Mouse (Mus musculus): ENCODE measurements around the gene Clic1. TPM values are rescaled to one million over a fixed set of nuclear protein-coding genes. Genes with fewer than 3 reads are reported as not detected.

The Clic1 gene
- total and polyA plus RNA-seq, 3 experiments = 114 to 198 (median 160) TPM

- dilution Hi-C loops (cut with MboI; ENCODE audit: extremely low pct_ligation_motif_present, extremely low pct_unique_long_range_greater_than_20kb, low sequenced_read_pairs) = no loop called here
These were observed 45.0 kb downstream of the Clic1 start for GRCm38 (mm10) chr17:35094475-35095365.

GRCm38 (mm10) chr17:35096597-35096996, 46.8 kb downstream of the Clic1 start:
- H3K9me3 ChIP-seq (replicated peaks; ENCODE audit: low read length) = no peaks in the 10 kb centered on the region
- DNase-seq (ENCODE audit: extremely low read depth) = no peak
- H3K79me2 ChIP-seq (replicated peaks; ENCODE audit: control insufficient read depth, extremely low read depth, insufficient read depth, poor library complexity, severe bottlenecking) = no peaks in the 10 kb centered on the region
- TF ChIP-seq MXI1 (IDR thresholded peaks at IDR 0.05; ENCODE audit: low read depth, low read length) (no peak), MYC (IDR thresholded peaks at IDR 0.05; ENCODE audit: low read depth, low read length) (no peak), TCF12 (IDR thresholded peaks at IDR 0.05; ENCODE audit: low read depth, low read length) (no peak)
- in situ Hi-C loops (cut with MboI; ENCODE audit: low pct_ligation_motif_present, low pct_unique_long_range_greater_than_20kb, low sequenced_read_pairs) (no loop called here), dilution Hi-C loops (cut with MboI; ENCODE audit: extremely low pct_ligation_motif_present, extremely low pct_unique_long_range_greater_than_20kb, low sequenced_read_pairs) (no loop called here)
- no peaks in the 10 kb centered on the region for H3K27me3 ChIP-seq (replicated peaks)
- H3K4me1 ChIP-seq (ENCODE audit: control insufficient read depth in 1 of 2, insufficient read depth in 2 of 2) = peaks cover 0 to 10% of the 10 kb centered on the region in 2 experiments; a peak in 2 of 4 replicates
- H3K36me3 ChIP-seq (replicated peaks in 1 of 2; ENCODE audit: control insufficient read depth in 1 of 2, insufficient read depth in 1 of 2, low read length in 1 of 2) = peaks cover 57 to 90% of the 10 kb centered on the region in 2 experiments
- no peak overlapping the region for H3K4me3 ChIP-seq (replicated peaks in 1 of 3; ENCODE audit: low read depth in 2 of 3, low read length in 2 of 3, poor library complexity in 1 of 3)
- no peak overlapping the region for H3K27ac ChIP-seq (ENCODE audit: insufficient read depth, low read depth)
- H3K4me2 ChIP-seq (ENCODE audit: insufficient read depth, low read depth, poor library complexity, severe bottlenecking) = no peak overlapping the region
- H3K9ac ChIP-seq (ENCODE audit: insufficient read depth, low read depth) = no peak overlapping the region

More at GRCm38 (mm10) chr17:35094475-35095365, 45.0 kb downstream of the Clic1 start:
- H3K27ac ChIP-seq (ENCODE audit: insufficient read depth, low read depth) = no peak overlapping the region
- H3K9ac ChIP-seq (ENCODE audit: insufficient read depth, low read depth) = no peak overlapping the region
- no peaks in the 10 kb centered on the region for H3K27me3 ChIP-seq (replicated peaks)
- H3K4me2 ChIP-seq (ENCODE audit: insufficient read depth, low read depth, poor library complexity, severe bottlenecking) = no peak overlapping the region
- peak; percentile 20; the same call in 1 of the 2 replicates for TF ChIP-seq ZNF384 (IDR thresholded peaks at IDR 0.05; ENCODE audit: low read depth, low read length)
- TF ChIP-seq MYC (IDR thresholded peaks at IDR 0.05; ENCODE audit: low read depth, low read length) = no peak
- no peak for TF ChIP-seq MAX (IDR thresholded peaks at IDR 0.05; ENCODE audit: low read length)
- H3K4me1 ChIP-seq (ENCODE audit: control insufficient read depth in 1 of 2, insufficient read depth in 2 of 2) = peaks cover 3 to 20% of the 10 kb centered on the region in 2 experiments
- no peak overlapping the region for H3K4me3 ChIP-seq (replicated peaks in 1 of 3; ENCODE audit: low read depth in 2 of 3, low read length in 2 of 3, poor library complexity in 1 of 3)
- no peak for DNase-seq (ENCODE audit: extremely low read depth)
- H3K36me3 ChIP-seq (replicated peaks in 1 of 2; ENCODE audit: control insufficient read depth in 1 of 2, insufficient read depth in 1 of 2, low read length in 1 of 2) = peaks cover 42 to 85% of the 10 kb centered on the region in 2 experiments
- in situ Hi-C loops (cut with MboI; ENCODE audit: low pct_ligation_motif_present, low pct_unique_long_range_greater_than_20kb, low sequenced_read_pairs) = no loop called here
- no peaks in the 10 kb centered on the region for H3K9me3 ChIP-seq (replicated peaks; ENCODE audit: low read length)
- H3K79me2 ChIP-seq (replicated peaks; ENCODE audit: control insufficient read depth, extremely low read depth, insufficient read depth, poor library complexity, severe bottlenecking) = no peaks in the 10 kb centered on the region; the same call in 1 of the 2 replicates

GRCm38 (mm10) chr17:35097164-35097655, 47.4 kb downstream of the Clic1 start:
- Histone ChIP-seq H3K4me2 (ENCODE audit: insufficient read depth, low read depth, poor library complexity, severe bottlenecking) (no peak overlapping the region), H3K9ac (ENCODE audit: insufficient read depth, low read depth) (no peak overlapping the region), H3K4me1 (ENCODE audit: control insufficient read depth in 1 of 2, insufficient read depth in 2 of 2) (peaks cover 0 to 10% of the 10 kb centered on the region in 2 experiments; a peak in 2 of 4 replicates), H3K79me2 (replicated peaks; ENCODE audit: control insufficient read depth, extremely low read depth, insufficient read depth, poor library complexity, severe bottlenecking) (no peaks in the 10 kb centered on the region), H3K27ac (ENCODE audit: insufficient read depth, low read depth) (no peak overlapping the region), H3K36me3 (replicated peaks in 1 of 2; ENCODE audit: control insufficient read depth in 1 of 2, insufficient read depth in 1 of 2, low read length in 1 of 2) (peaks cover 59 to 91% of the 10 kb centered on the region in 2 experiments), H3K9me3 (replicated peaks; ENCODE audit: low read length) (no peaks in the 10 kb centered on the region), H3K27me3 (replicated peaks) (no peaks in the 10 kb centered on the region), H3K4me3 (replicated peaks in 1 of 3; ENCODE audit: low read depth in 2 of 3, low read length in 2 of 3, poor library complexity in 1 of 3) (no peak overlapping the region)
- TF ChIP-seq MAZ (IDR thresholded peaks at IDR 0.05; ENCODE audit: low read depth, low read length) (no peak), POLR2AphosphoS2 (IDR thresholded peaks at IDR 0.05; ENCODE audit: low read depth, low read length) (no peak), IRF4 (IDR thresholded peaks at IDR 0.05; ENCODE audit: low read depth, low read length) (no peak), E2F4 (IDR thresholded peaks at IDR 0.05; ENCODE audit: insufficient replicate concordance, low read depth, low read length) (no peak), MXI1 (IDR thresholded peaks at IDR 0.05; ENCODE audit: low read depth, low read length) (no peak), ELF1 (IDR thresholded peaks at IDR 0.05; ENCODE audit: low read depth, low read length) (no peak), RAD21 (IDR thresholded peaks at IDR 0.05; ENCODE audit: low read depth, low read length) (no peak), RCOR1 (conservative IDR thresholded peaks at IDR 0.05; ENCODE audit: low read depth, low read length) (no peak), ZKSCAN1 (IDR thresholded peaks at IDR 0.05; ENCODE audit: borderline replicate concordance, low read depth, low read length) (no peak), UBTF (IDR thresholded peaks at IDR 0.05; ENCODE audit: low read depth, low read length) (no peak), MEF2A (IDR thresholded peaks at IDR 0.05; ENCODE audit: borderline replicate concordance, low read depth, low read length) (no peak), SIN3A (IDR thresholded peaks at IDR 0.05; ENCODE audit: low read length) (no peak), SMC3 (IDR thresholded peaks at IDR 0.05; ENCODE audit: low read depth, low read length) (no peak), BHLHE40 (IDR thresholded peaks at IDR 0.05; ENCODE audit: low read depth, low read length) (no peak), JUND (conservative IDR thresholded peaks at IDR 0.05; ENCODE audit: low read depth, low read length) (no peak), PAX5 (IDR thresholded peaks at IDR 0.05; ENCODE audit: low read length) (no peak), POLR2A (IDR thresholded peaks at IDR 0.05; ENCODE audit: low read depth, low read length) (no peak), ETS1 (conservative IDR thresholded peaks at IDR 0.05; ENCODE audit: low read depth, low read length) (no peak)
- DNase-seq (ENCODE audit: extremely low read depth) = no peak
- dilution Hi-C loops (cut with MboI; ENCODE audit: extremely low pct_ligation_motif_present, extremely low pct_unique_long_range_greater_than_20kb, low sequenced_read_pairs) = no loop called here
- in situ Hi-C loops (cut with MboI; ENCODE audit: low pct_ligation_motif_present, low pct_unique_long_range_greater_than_20kb, low sequenced_read_pairs) = no loop called here
